Mouse (Mus musculus): ENCODE results near the gene Gm28042. TPM values are rescaled to one million over a fixed set of nuclear protein-coding genes. Genes with fewer than 3 reads are reported as not detected.

Gm28042 gene
- polyA plus RNA-seq, 1 experiment from 2014 or later = 2.9 TPM

GRCm38 (mm10) chr2:120066224-120066623 is 38.9 kb downstream of the Gm28042 start:
- DNase-seq (ENCODE audit: low spot score) = no peak
- WGBS = 78% methylated on average over 3 of the region's 3 CpGs

GRCm38 (mm10) chr2:120068555-120069465 is 41.5 kb downstream of the Gm28042 start:
- Histone ChIP-seq H3K9ac (replicated peaks; ENCODE audit: low read length) (no peak overlapping the region), H3K4me1 (ENCODE audit: control insufficient read depth, insufficient read depth, low read length) (no peaks in the 10 kb centered on the region; the same call in 1 of the 2 replicates), H3K4me3 (ENCODE audit: low read depth, low read length) (no peak overlapping the region), H3K27ac (replicated peaks; ENCODE audit: low read depth, low read length) (no peak overlapping the region), H3K27me3 (ENCODE audit: control insufficient read depth, insufficient read depth, low read length) (no peaks in the 10 kb centered on the region), H3K36me3 (replicated peaks; ENCODE audit: control insufficient read depth, insufficient read depth, low read depth, low read length) (no peaks in the 10 kb centered on the region), H3K9me3 (replicated peaks; ENCODE audit: control insufficient read depth, low read length) (no peaks in the 10 kb centered on the region), H3K4me2 (ENCODE audit: low read depth, low read length) (no peak overlapping the region)
- WGBS = 35% methylated on average over 16 of the region's 16 CpGs
- peak; percentile 67 for DNase-seq (ENCODE audit: low spot score)
- peak; percentile 49; the same call in 1 of the 2 replicates for ATAC-seq (replicated peaks; ENCODE audit: insufficient number of reproducible peaks, low FRiP score, low TSS enrichment, low read depth)

More at GRCm38 (mm10) chr2:120066224-120066623, 38.9 kb downstream of the Gm28042 start:
- Histone ChIP-seq H3K4me1 (ENCODE audit: control insufficient read depth, insufficient read depth, low read length) (no peaks in the 10 kb centered on the region; the same call in 1 of the 2 replicates), H3K27ac (replicated peaks; ENCODE audit: low read depth, low read length) (no peak overlapping the region), H3K9me3 (replicated peaks; ENCODE audit: control insufficient read depth, low read length) (no peaks in the 10 kb centered on the region), H3K27me3 (ENCODE audit: control insufficient read depth, insufficient read depth, low read length) (no peaks in the 10 kb centered on the region), H3K36me3 (replicated peaks; ENCODE audit: control insufficient read depth, insufficient read depth, low read depth, low read length) (no peaks in the 10 kb centered on the region), H3K4me3 (ENCODE audit: low read depth, low read length) (no peak overlapping the region), H3K9ac (replicated peaks; ENCODE audit: low read length) (no peak overlapping the region), H3K4me2 (ENCODE audit: low read depth, low read length) (no peak overlapping the region)
- no peak for ATAC-seq (replicated peaks; ENCODE audit: insufficient number of reproducible peaks, low FRiP score, low TSS enrichment, low read depth)

GRCm38 (mm10) chr2:120069466-120069990 is 42.2 kb downstream of the Gm28042 start:
- H3K36me3 ChIP-seq (replicated peaks; ENCODE audit: control insufficient read depth, insufficient read depth, low read depth, low read length) = no peaks in the 10 kb centered on the region
- H3K4me1 ChIP-seq (ENCODE audit: control insufficient read depth, insufficient read depth, low read length) = no peaks in the 10 kb centered on the region; the same call in 1 of the 2 replicates
- H3K27me3 ChIP-seq (ENCODE audit: control insufficient read depth, insufficient read depth, low read length) = no peaks in the 10 kb centered on the region
- no peak overlapping the region for H3K9ac ChIP-seq (replicated peaks; ENCODE audit: low read length)
- no peak for ATAC-seq (replicated peaks; ENCODE audit: insufficient number of reproducible peaks, low FRiP score, low TSS enrichment, low read depth)
- no peaks in the 10 kb centered on the region for H3K9me3 ChIP-seq (replicated peaks; ENCODE audit: control insufficient read depth, low read length)
- H3K27ac ChIP-seq (replicated peaks; ENCODE audit: low read depth, low read length) = no peak overlapping the region
- WGBS = 67% methylated on average over 8 of the region's 8 CpGs
- DNase-seq (ENCODE audit: low spot score) = no peak
- H3K4me3 ChIP-seq (ENCODE audit: low read depth, low read length) = no peak overlapping the region
- no peak overlapping the region for H3K4me2 ChIP-seq (ENCODE audit: low read depth, low read length)

DNA sequence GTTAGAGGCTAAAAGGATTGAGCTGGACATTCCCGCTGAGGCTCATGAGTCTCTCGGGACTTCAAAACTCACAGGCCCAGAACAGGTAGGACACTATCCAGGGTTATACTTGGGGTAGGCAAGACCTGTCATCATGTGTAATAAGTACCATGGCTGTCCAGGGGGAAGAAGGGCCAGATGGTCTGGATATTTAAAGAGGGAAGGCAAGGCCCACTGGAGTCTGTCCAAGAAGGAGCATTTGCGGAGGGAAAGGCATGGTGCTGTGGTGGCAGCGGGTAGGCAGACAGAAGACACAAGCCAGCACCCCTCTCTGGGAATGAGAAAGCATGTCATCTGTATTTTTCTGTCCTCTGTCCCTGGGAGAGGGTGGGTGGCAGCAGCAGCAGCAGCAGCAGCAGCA is 46.8 kb downstream of the Gm28042 start:
- H3K4me1 ChIP-seq (ENCODE audit: control insufficient read depth, insufficient read depth, low read length) = peaks cover 6% of the 10 kb centered on the region
- peaks cover 17% of the 10 kb centered on the region for H3K27me3 ChIP-seq (ENCODE audit: control insufficient read depth, insufficient read depth, low read length)
- DNase-seq (ENCODE audit: low spot score) (no peak), ATAC-seq (replicated peaks; ENCODE audit: insufficient number of reproducible peaks, low FRiP score, low TSS enrichment, low read depth) (no peak)
- WGBS = 84% methylated on average over 4 of the region's 4 CpGs
- H3K27ac ChIP-seq (replicated peaks; ENCODE audit: low read depth, low read length) = no peak overlapping the region
- no peak overlapping the region for H3K9ac ChIP-seq (replicated peaks; ENCODE audit: low read length)
- H3K9me3 ChIP-seq (replicated peaks; ENCODE audit: control insufficient read depth, low read length) = no peaks in the 10 kb centered on the region
- H3K36me3 ChIP-seq (replicated peaks; ENCODE audit: control insufficient read depth, insufficient read depth, low read depth, low read length) = no peaks in the 10 kb centered on the region
- no peak overlapping the region for H3K4me2 ChIP-seq (ENCODE audit: low read depth, low read length)
- no peak overlapping the region for H3K4me3 ChIP-seq (ENCODE audit: low read depth, low read length)

DNA sequence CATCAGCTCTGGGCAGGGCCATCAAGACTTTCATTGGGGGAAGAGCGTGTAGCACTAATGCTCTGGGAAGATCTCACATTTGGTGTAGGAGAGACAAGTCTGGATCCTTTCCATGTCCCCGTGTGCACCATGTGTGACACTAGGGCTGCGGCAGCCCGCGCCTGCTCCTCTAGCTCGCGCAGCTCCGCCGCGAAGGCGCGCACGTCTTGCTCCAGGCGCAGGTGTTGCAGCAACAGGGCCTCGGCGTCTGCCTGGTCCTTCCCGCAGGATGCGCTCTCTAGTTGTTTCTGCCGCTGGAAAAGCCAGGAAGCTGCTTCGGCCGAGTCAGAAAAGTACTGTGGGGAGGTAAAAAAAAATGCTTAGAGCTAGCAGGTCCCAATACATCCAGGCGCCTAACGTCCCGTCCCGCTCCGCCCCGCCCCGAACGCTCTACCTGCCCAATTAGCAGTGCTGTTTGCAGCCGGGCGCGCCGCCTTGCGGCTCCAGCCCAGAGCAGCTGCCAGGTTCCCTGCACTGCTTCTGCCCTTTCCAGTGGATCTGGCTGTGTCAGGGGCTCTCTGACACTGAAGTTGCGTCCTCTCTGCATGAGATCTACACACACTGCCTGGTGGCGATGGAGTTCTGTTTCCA is 48.9 kb downstream of the Gm28042 start:
- WGBS = 1% methylated on average over 36 of the region's 36 CpGs

DNA sequence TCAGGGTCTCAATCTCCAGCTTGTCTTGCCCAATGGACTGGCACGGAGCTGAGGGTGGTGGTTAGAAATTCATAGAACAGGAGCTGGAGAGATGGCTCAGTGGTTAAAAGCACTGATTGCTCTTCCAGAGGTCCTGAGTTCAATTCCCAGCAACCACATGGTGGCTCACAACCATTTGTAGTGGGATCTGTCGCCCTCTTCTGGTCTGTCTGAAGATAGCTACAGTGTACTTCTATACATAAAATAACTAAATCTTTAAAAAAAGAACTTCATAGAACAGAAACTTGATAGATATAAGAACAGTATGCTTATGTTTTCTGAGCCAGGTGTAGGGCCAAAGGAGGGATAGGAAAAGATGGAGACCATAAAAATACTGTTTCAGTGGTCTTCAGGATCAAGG is 55.1 kb downstream of the Gm28042 start:
- no peak for DNase-seq (ENCODE audit: low spot score)
- Histone ChIP-seq H3K9me3 (replicated peaks; ENCODE audit: control insufficient read depth, low read length) (no peaks in the 10 kb centered on the region), H3K27me3 (ENCODE audit: control insufficient read depth, insufficient read depth, low read length) (peaks cover 1% of the 10 kb centered on the region; the same call in 1 of the 2 replicates), H3K27ac (replicated peaks; ENCODE audit: low read depth, low read length) (no peak overlapping the region), H3K4me3 (ENCODE audit: low read depth, low read length) (no peak overlapping the region), H3K9ac (replicated peaks; ENCODE audit: low read length) (no peak overlapping the region), H3K4me1 (ENCODE audit: control insufficient read depth, insufficient read depth, low read length) (no peaks in the 10 kb centered on the region), H3K36me3 (replicated peaks; ENCODE audit: control insufficient read depth, insufficient read depth, low read depth, low read length) (no peaks in the 10 kb centered on the region), H3K4me2 (ENCODE audit: low read depth, low read length) (no peak overlapping the region)
- no peak for ATAC-seq (replicated peaks; ENCODE audit: insufficient number of reproducible peaks, low FRiP score, low TSS enrichment, low read depth)
- 65% methylated on average over 2 of the region's 2 CpGs for WGBS

More for the DNA sequence above, 48.9 kb downstream of the Gm28042 start:
- Histone ChIP-seq H3K9me3 (replicated peaks; ENCODE audit: control insufficient read depth, low read length) (no peaks in the 10 kb centered on the region), H3K9ac (replicated peaks; ENCODE audit: low read length) (0 out of 2 replicates have a peak overlapping the region, but pooled peaks have one; percentile 9), H3K36me3 (replicated peaks; ENCODE audit: control insufficient read depth, insufficient read depth, low read depth, low read length) (no peaks in the 10 kb centered on the region), H3K4me1 (ENCODE audit: control insufficient read depth, insufficient read depth, low read length) (peaks cover 6% of the 10 kb centered on the region; the same call in 1 of the 2 replicates), H3K4me2 (ENCODE audit: low read depth, low read length) (peak overlapping the region; percentile 67), H3K4me3 (ENCODE audit: low read depth, low read length) (peak overlapping the region; percentile 30), H3K27me3 (ENCODE audit: control insufficient read depth, insufficient read depth, low read length) (peaks cover 17% of the 10 kb centered on the region), H3K27ac (replicated peaks; ENCODE audit: low read depth, low read length) (no peak overlapping the region)
- peak; percentile 74 for DNase-seq (ENCODE audit: low spot score)
- ATAC-seq (replicated peaks; ENCODE audit: insufficient number of reproducible peaks, low FRiP score, low TSS enrichment, low read depth) = peak; percentile 34; the same call in 1 of the 2 replicates

GRCm38 (mm10) chr2:120084593-120085361 is 57.5 kb downstream of the Gm28042 start:
- no peak overlapping the region for H3K9ac ChIP-seq (replicated peaks; ENCODE audit: low read length)
- DNase-seq (ENCODE audit: low spot score) = no peak
- no peaks in the 10 kb centered on the region for H3K27me3 ChIP-seq (ENCODE audit: control insufficient read depth, insufficient read depth, low read length)
- H3K27ac ChIP-seq (replicated peaks; ENCODE audit: low read depth, low read length) = no peak overlapping the region
- 80% methylated on average over 14 of the region's 14 CpGs for WGBS
- H3K4me1 ChIP-seq (ENCODE audit: control insufficient read depth, insufficient read depth, low read length) = no peaks in the 10 kb centered on the region
- no peaks in the 10 kb centered on the region for H3K36me3 ChIP-seq (replicated peaks; ENCODE audit: control insufficient read depth, insufficient read depth, low read depth, low read length)
- ATAC-seq (replicated peaks; ENCODE audit: insufficient number of reproducible peaks, low FRiP score, low TSS enrichment, low read depth) = no peak
- H3K9me3 ChIP-seq (replicated peaks; ENCODE audit: control insufficient read depth, low read length) = no peaks in the 10 kb centered on the region
- no peak overlapping the region for H3K4me2 ChIP-seq (ENCODE audit: low read depth, low read length)
- H3K4me3 ChIP-seq (ENCODE audit: low read depth, low read length) = no peak overlapping the region

All from embryonic facial prominence, embryonic 11.5 days (tissue).